Mouse (Mus musculus): ENCODE results near the gene Prl8a8.

- TF ChIP-seq CTCF (IDR thresholded peaks at IDR 0.05; ENCODE audit: low read depth), result no peak
- no peak for TF ChIP-seq EP300 (IDR thresholded peaks at IDR 0.05; ENCODE audit: low read depth)
Observed at GRCm38 (mm10) chr13:27523156-27523555, 10.1 kb upstream of the Prl8a8 start.
